Mouse (Mus musculus) midbrain, embryonic 10.5 days (tissue): Measurements from ENCODE around the gene Ctse. TPM values are rescaled to one million over a fixed set of nuclear protein-coding genes. Genes with fewer than 3 reads are reported as not detected.

Experiments used
- DNase-seq: peaks from one replicate; pipeline ENCODE4 v3.0.0-alpha.2; 2017; ENCODE audit warnings: low spot score
- H3K27ac ChIP-seq: fragments of 300-500 bp; sonication (generic); replicated peaks from 2 replicates; pipeline ENCODE4 v1.5.1; 2016; ENCODE audit warnings: mild to moderate bottlenecking
- H3K27me3 ChIP-seq: fragments of 300-500 bp; sonication (generic); 2 replicates; pipeline ENCODE4 v1.6.1; 2016; ENCODE audit warnings: low read depth, mild to moderate bottlenecking; ENCODE audit not compliant: poor library complexity, severe bottlenecking
- H3K36me3 ChIP-seq: fragments of 300-500 bp; sonication (generic); 2 replicates; pipeline ENCODE4 v1.6.1; 2016; ENCODE audit warnings: mild to moderate bottlenecking, moderate library complexity
- H3K4me1 ChIP-seq: fragments of 300-500 bp; sonication (generic); 2 replicates; pipeline ENCODE4 v1.6.1; 2016
- H3K4me3 ChIP-seq: fragments of 300-500 bp; sonication (generic); 2 replicates; pipeline ENCODE4 v1.5.1; 2016; ENCODE audit warnings: mild to moderate bottlenecking, moderate library complexity
- H3K9me3 ChIP-seq: fragments of 300-500 bp; sonication (generic); replicated peaks from 2 replicates; pipeline ENCODE4 v1.6.1; 2016; ENCODE audit warnings: mild to moderate bottlenecking
- WGBS: fragments of 180-500 bp; shearing (Covaris S2); methylation state at CpG from one replicate; pipeline ENCODE4 v1.1.7; 2016; 5-methylcytosine and 5-hydroxymethylcytosine counted together
- polyA plus RNA-seq: library from polyadenylated mRNA; unstranded; fragments of >200 nt; fragmentation: Nextera tagmentation; extraction: Ambion mirVana; gene quantifications from 2 replicates; pipeline ENCODE4 v1.2.1, GENCODE M21; 2016

Ctse gene
- polyA plus RNA-seq, 1 experiment from 2014 or later: not detected

GRCm38 (mm10) chr1:131714388-131715337 is 76.6 kb downstream of the Ctse start:
- Histone ChIP-seq H3K4me1 (peaks cover 8% of the 10 kb centered on the region), H3K4me3 (no peak overlapping the region), H3K9me3 (no peaks in the 10 kb centered on the region), H3K36me3 (no peaks in the 10 kb centered on the region), H3K27me3 (no peaks in the 10 kb centered on the region), H3K27ac (no peak overlapping the region)
- DNase-seq: no peak
- 67% methylated on average over 20 of the region's 20 CpGs for WGBS

DNA sequence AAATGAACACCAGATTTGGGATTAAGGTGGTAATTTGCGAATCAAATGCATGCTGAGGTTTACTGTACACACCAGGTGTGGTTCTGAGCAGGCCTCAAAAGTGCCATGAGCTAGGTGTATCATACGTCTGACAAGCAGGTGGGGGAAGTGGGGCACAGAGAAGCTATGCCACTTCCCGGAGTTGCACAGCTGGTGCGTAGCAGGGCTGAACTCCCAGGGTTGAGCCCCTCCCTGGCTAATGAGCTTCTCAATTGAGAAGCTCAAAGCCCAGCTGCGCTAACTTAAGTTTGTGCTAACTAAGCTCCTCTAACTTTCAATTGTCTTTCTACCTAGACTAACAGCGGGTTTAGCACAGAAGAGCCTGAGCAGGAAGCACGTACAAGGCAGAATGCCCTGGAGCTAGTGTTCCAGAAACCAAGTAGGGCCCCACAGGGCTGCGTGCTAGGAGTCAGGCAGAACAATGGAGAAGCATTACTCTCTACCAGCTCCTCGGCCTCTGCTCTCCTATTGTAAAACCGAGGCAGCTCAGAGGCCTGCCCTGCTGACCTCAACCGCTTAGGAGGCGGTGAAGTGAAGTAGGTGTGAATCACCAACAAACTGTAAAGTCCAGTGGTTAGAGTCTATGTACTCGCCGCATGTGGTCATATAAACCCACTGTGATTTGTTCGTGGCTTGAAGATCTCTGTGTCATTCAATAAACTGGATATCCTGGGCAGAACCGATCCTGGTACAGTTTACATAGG is 81.0 kb downstream of the Ctse start:
- Histone ChIP-seq H3K27ac (peak overlapping the region; percentile 49; the same call in 1 of the 2 replicates), H3K4me1 (peaks cover 21% of the 10 kb centered on the region), H3K27me3 (0 out of 2 replicates have a peak, but pooled peaks cover 5% of the 10 kb centered on the region), H3K4me3 (no peak overlapping the region), H3K36me3 (no peaks in the 10 kb centered on the region), H3K9me3 (no peaks in the 10 kb centered on the region)
- WGBS: 55% methylated on average over 16 of the region's 16 CpGs
- DNase-seq: peak; percentile 24

GRCm38 (mm10) chr1:131721989-131722388 is 83.9 kb downstream of the Ctse start:
- WGBS: 89% methylated on average over 3 of the region's 3 CpGs
- DNase-seq: no peak
- H3K27ac ChIP-seq: no peak overlapping the region; the same call in 1 of the 2 replicates
- peaks cover 21% of the 10 kb centered on the region for H3K4me1 ChIP-seq
- H3K36me3 ChIP-seq: no peaks in the 10 kb centered on the region
- no peak overlapping the region for H3K4me3 ChIP-seq
- H3K9me3 ChIP-seq: no peaks in the 10 kb centered on the region
- 0 out of 2 replicates have a peak, but pooled peaks cover 5% of the 10 kb centered on the region for H3K27me3 ChIP-seq

- peak; percentile 33 for DNase-seq
- H3K27me3 ChIP-seq: 0 out of 2 replicates have a peak, but pooled peaks cover 5% of the 10 kb centered on the region
- H3K4me3 ChIP-seq: no peak overlapping the region
- peak overlapping the region; percentile 78 for H3K27ac ChIP-seq
- H3K4me1 ChIP-seq: peaks cover 21% of the 10 kb centered on the region
- H3K9me3 ChIP-seq: no peaks in the 10 kb centered on the region
- WGBS: 45% methylated on average over 4 of the region's 4 CpGs
- no peaks in the 10 kb centered on the region for H3K36me3 ChIP-seq
Measured at GRCm38 (mm10) chr1:131723549-131723948, 85.4 kb downstream of the Ctse start.

Other genes starting within 250 kb of the Ctse start
- 16.9 and 18.7 TPM in 2 replicates for gene Srgap2, start 111.0 kb upstream of the Ctse start, polyA plus RNA-seq
- gene Fam72a, start 110.4 kb upstream of the Ctse start, polyA plus RNA-seq: 4.4 and 5.7 TPM in 2 replicates
- gene Avpr1b, start 39.1 kb upstream of the Ctse start, polyA plus RNA-seq: 0.04 TPM in 1 of 2 replicates, not detected in the other
- 0.77 and 1.4 TPM in 2 replicates for gene Rab7b, start 50.4 kb downstream of the Ctse start, polyA plus RNA-seq
- not detected in 2 replicates for gene Slc26a9, start 105.7 kb downstream of the Ctse start, polyA plus RNA-seq
- gene Pm20d1, start 159.1 kb downstream of the Ctse start, polyA plus RNA-seq: 1.7 and 1.8 TPM in 2 replicates
- gene Slc41a1, start 189.2 kb downstream of the Ctse start, polyA plus RNA-seq: 11.4 and 12.1 TPM in 2 replicates
- 10.2 and 13.7 TPM in 2 replicates for gene Rab29, start 228.9 kb downstream of the Ctse start, polyA plus RNA-seq